Mouse (Mus musculus) bone marrow, adult 2 months (tissue): ENCODE results near the gene Myh9.

Experiments
- CTCF ChIP-seq: fragments of 200-500 bp; IDR thresholded peaks from 2 replicates; pipeline ENCODE4 v1.5.1; 2011; ENCODE audit warnings: low read length, control low read depth; ENCODE audit not compliant: control insufficient read depth, insufficient read depth
- POLR2A ChIP-seq: fragments of 200-500 bp; IDR thresholded peaks from 2 replicates; pipeline ENCODE4 v1.6.1; 2011; ENCODE audit warnings: low read depth, mild to moderate bottlenecking, control low read depth, low read length, borderline replicate concordance; ENCODE audit not compliant: control insufficient read depth

- TF ChIP-seq POLR2A, result no peak
- no peak for TF ChIP-seq CTCF
Observed at GRCm38 (mm10) chr15:77785807-77786206, 56.2 kb downstream of the Myh9 start.
